Comparison of ENCODE assay signal across 8 mouse cellular contexts in the genomic region with DNA sequence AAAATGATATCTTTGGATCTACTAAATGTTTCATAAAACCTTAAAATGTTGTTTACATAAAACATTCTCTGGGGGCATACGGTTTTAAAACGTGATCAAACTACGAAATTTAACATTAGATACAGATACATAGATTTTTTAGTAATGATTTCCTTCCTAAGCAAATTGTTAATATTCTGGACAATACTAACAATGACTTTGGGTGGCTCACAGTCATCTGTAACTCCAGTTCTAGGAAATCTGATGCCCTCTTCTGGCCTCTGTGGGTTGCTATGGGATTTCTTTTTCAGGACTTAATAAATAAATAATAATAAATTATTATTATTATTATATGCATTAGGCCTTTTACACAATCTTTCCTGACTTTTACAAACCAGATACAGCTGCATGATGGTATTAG. TPM values are rescaled to one million over a fixed set of nuclear protein-coding genes. Genes with fewer than 3 reads are reported as not detected.
DNase-seq lines count a peak whose midpoint lies in the region; ATAC-seq lines count a peak whose summit lies in the region.

No protein-coding gene starts in this region.

- no peaks in the 10 kb centered on the region for H3K27me3 ChIP-seq in embryonic facial prominence, embryonic 14.5 days (replicated peaks; ENCODE audit: control insufficient read depth, insufficient read depth, low read length)
- H3K27me3 ChIP-seq in intestine, embryonic 15.5 days (replicated peaks): no peaks in the 10 kb centered on the region

- DNase-seq in heart, adult 8-10 months (ENCODE audit: low spot score): peak; percentile 46
- no peak for DNase-seq in heart, postnatal 14 days
- peak; percentile 45 for DNase-seq in embryonic facial prominence, embryonic 14.5 days (ENCODE audit: low spot score)
- DNase-seq in lung, postnatal 14 days: peak; percentile 12
- DNase-seq in ovary, postnatal 10 days (ENCODE audit: low spot score): no peak
- no peak for DNase-seq in spleen, postnatal 14 days (ENCODE audit: low spot score in 2 of 2)
- DNase-seq in adrenal gland, adult (ENCODE audit: inconsistent age in 2 of 2, low spot score in 1 of 2): no peak

- H3K4me2 ChIP-seq in embryonic facial prominence, embryonic 14.5 days (ENCODE audit: low read depth, low read length): peak overlapping the region; percentile 64
- peak overlapping the region; percentile 64 for H3K4me2 ChIP-seq in intestine, embryonic 15.5 days (replicated peaks)

- no peaks in the 10 kb centered on the region for H3K4me1 ChIP-seq in embryonic facial prominence, embryonic 14.5 days (ENCODE audit: control insufficient read depth, insufficient read depth, low read length)
- H3K4me1 ChIP-seq in intestine, embryonic 15.5 days (replicated peaks): no peaks in the 10 kb centered on the region

- no peak for ATAC-seq in embryonic facial prominence, embryonic 14.5 days (ENCODE audit: low read depth)
- ATAC-seq in intestine, embryonic 15.5 days: no peak

- H3K9ac ChIP-seq in embryonic facial prominence, embryonic 14.5 days (ENCODE audit: low read depth, low read length): peak overlapping the region; percentile 76; the same call in 1 of the 2 replicates
- H3K9ac ChIP-seq in intestine, embryonic 15.5 days: no peak overlapping the region

- no peaks in the 10 kb centered on the region for H3K9me3 ChIP-seq in embryonic facial prominence, embryonic 14.5 days (ENCODE audit: control insufficient read depth, low read length)
- H3K9me3 ChIP-seq in intestine, embryonic 15.5 days: no peaks in the 10 kb centered on the region

- no peaks in the 10 kb centered on the region for H3K36me3 ChIP-seq in embryonic facial prominence, embryonic 14.5 days (ENCODE audit: control insufficient read depth, insufficient read depth, low read length)
- no peaks in the 10 kb centered on the region for H3K36me3 ChIP-seq in intestine, embryonic 15.5 days

- intact Hi-C loops in heart, postnatal 14 days (cut with DNase I): no loop called here

- H3K27ac ChIP-seq in embryonic facial prominence, embryonic 14.5 days (replicated peaks; ENCODE audit: low read depth, low read length): peak overlapping the region; percentile 88; the same call in 1 of the 2 replicates
- H3K27ac ChIP-seq in intestine, embryonic 15.5 days: no peak overlapping the region

- WGBS in embryonic facial prominence, embryonic 14.5 days: 20% methylated on average over 3 of the region's 3 CpGs
- 19% methylated on average over 3 of the region's 3 CpGs for WGBS in intestine, embryonic 15.5 days

- peak overlapping the region; percentile 57 for H3K4me3 ChIP-seq in embryonic facial prominence, embryonic 14.5 days (ENCODE audit: low read depth, low read length)
- peak overlapping the region; percentile 72 for H3K4me3 ChIP-seq in intestine, embryonic 15.5 days (replicated peaks)

RNA-seq across cellular contexts. Expression of a gene that starts 30.9 kb away (rescaled TPM):
- 10 to 100 TPM; 24.9 to 31.1 (median 29.5) TPM for total RNA-seq in heart, adult 8-10 months (2022)
- 10 to 100 TPM; 25.8 to 31.2 TPM for total RNA-seq in heart, postnatal 14 days (2021)
- polyA plus RNA-seq in embryonic facial prominence, embryonic 14.5 days (2014; fragmentation: Nextera tagmentation; extraction: Ambion mirVana): 1.4 and 2.3 TPM in 2 replicates
- 4.8 and 5.9 TPM in 2 replicates for polyA plus RNA-seq in intestine, embryonic 15.5 days (2015; fragmentation: Nextera tagmentation; extraction: Ambion mirVana)

RNA-seq across cellular contexts. Expression of a gene that starts 44.9 kb away (rescaled TPM):
- total RNA-seq in heart, adult 8-10 months (2022): under 1 TPM in 3 of 4 experiments, not detected in 1; 0.12 to 0.14 (median 0.14) TPM
- total RNA-seq in heart, postnatal 14 days (2021): under 1 TPM; 0.17 to 0.34 TPM
- 0.78 and 1.0 TPM in 2 replicates for polyA plus RNA-seq in embryonic facial prominence, embryonic 14.5 days (2014; fragmentation: Nextera tagmentation; extraction: Ambion mirVana)
- polyA plus RNA-seq in intestine, embryonic 15.5 days (2015; fragmentation: Nextera tagmentation; extraction: Ambion mirVana): 1.6 and 1.7 TPM in 2 replicates

Comparison
In these comparisons a context has a peak if more than half of its experiments do, and no peak if none do; other contexts are left out.
1. DNase-seq: peak in heart, adult 8-10 months (single experiment), embryonic facial prominence, embryonic 14.5 days (single experiment) and lung, postnatal 14 days (single experiment); none in heart, postnatal 14 days (0 of 2), ovary, postnatal 10 days (single experiment), spleen, postnatal 14 days (0 of 2) and adrenal gland, adult (0 of 2).